Mouse (Mus musculus) urinary bladder, postnatal 25 days (tissue): ENCODE data around the gene St6galnac1.
"Not testable (repeated sequence)": the region's sequence is repeated elsewhere in the genome, so short reads cannot be mapped to it uniquely, and the experiment has no call there.

Experiments
- DNase-seq: peaks from one replicate; pipeline ENCODE4 v3.0.0; 2022; ENCODE audit warnings: low spot score

St6galnac1 gene

GRCm38 (mm10) chr11:116807116-116807515, 31.8 kb upstream of the St6galnac1 start:
- DNase-seq: no peak

- DNase-seq: no peak
Observed at GRCm38 (mm10) chr11:116806136-116807071, 31.1 kb upstream of the St6galnac1 start.

- no peak for DNase-seq
Observed at GRCm38 (mm10) chr11:116802709-116803108, 27.4 kb upstream of the St6galnac1 start.

GRCm38 (mm10) chr11:116801106-116801505, 25.8 kb upstream of the St6galnac1 start:
- no peak for DNase-seq

- no peak for DNase-seq
Observed at GRCm38 (mm10) chr11:116799364-116799763, 24.1 kb upstream of the St6galnac1 start.

GRCm38 (mm10) chr11:116784221-116784620, 8.9 kb upstream of the St6galnac1 start:
- DNase-seq: no peak

- no peak for DNase-seq
Observed at GRCm38 (mm10) chr11:116782737-116783145, 7.4 kb upstream of the St6galnac1 start.

GRCm38 (mm10) chr11:116773205-116773604, 2.1 kb downstream of the St6galnac1 start:
- DNase-seq: no peak

- DNase-seq: no peak
Observed at GRCm38 (mm10) chr11:116769873-116770272, 5.4 kb downstream of the St6galnac1 start.

- DNase-seq: no peak
Observed at GRCm38 (mm10) chr11:116764946-116765345, 10.4 kb downstream of the St6galnac1 start.

- no peak for DNase-seq
Observed at GRCm38 (mm10) chr11:116764346-116764745, 11.0 kb downstream of the St6galnac1 start.

- DNase-seq: no peak
Observed at GRCm38 (mm10) chr11:116755191-116755590, 20.1 kb downstream of the St6galnac1 start.

GRCm38 (mm10) chr11:116753674-116754470, 21.4 kb downstream of the St6galnac1 start:
- no peak for DNase-seq

- DNase-seq: no peak
Observed at GRCm38 (mm10) chr11:116749733-116750132, 25.6 kb downstream of the St6galnac1 start.

GRCm38 (mm10) chr11:116748692-116749091, 26.6 kb downstream of the St6galnac1 start:
- DNase-seq: not testable (repeated sequence)

- not testable (repeated sequence) for DNase-seq
Observed at GRCm38 (mm10) chr11:116746822-116747221, 28.5 kb downstream of the St6galnac1 start.

- DNase-seq: not testable (repeated sequence)
Observed at GRCm38 (mm10) chr11:116745457-116745856, 29.9 kb downstream of the St6galnac1 start.

- no peak for DNase-seq
Observed at GRCm38 (mm10) chr11:116738411-116738810, 36.9 kb downstream of the St6galnac1 start.

- DNase-seq: no peak
Observed at GRCm38 (mm10) chr11:116732536-116732935, 42.8 kb downstream of the St6galnac1 start.

- not testable (repeated sequence) for DNase-seq
Observed at GRCm38 (mm10) chr11:116731060-116731580, 44.2 kb downstream of the St6galnac1 start.

GRCm38 (mm10) chr11:116729276-116730008, 45.9 kb downstream of the St6galnac1 start:
- DNase-seq: no peak

- DNase-seq: no peak
Observed at GRCm38 (mm10) chr11:116726156-116726555, 49.2 kb downstream of the St6galnac1 start.
